Mouse (Mus musculus) mouse trophoblast stem cell (cell line): ENCODE results near the gene Zdhhc17.

Experiments
- in situ Hi-C, 2 experiments: fragments of 300-500 bp; cut with MseI, MboI; formaldehyde crosslinking; loops; 2 replicates in 1 of 2; 3 replicates in 1 of 2; pipeline ENCODE4 v1.15.1; 2025

Gene Zdhhc17

DNA sequence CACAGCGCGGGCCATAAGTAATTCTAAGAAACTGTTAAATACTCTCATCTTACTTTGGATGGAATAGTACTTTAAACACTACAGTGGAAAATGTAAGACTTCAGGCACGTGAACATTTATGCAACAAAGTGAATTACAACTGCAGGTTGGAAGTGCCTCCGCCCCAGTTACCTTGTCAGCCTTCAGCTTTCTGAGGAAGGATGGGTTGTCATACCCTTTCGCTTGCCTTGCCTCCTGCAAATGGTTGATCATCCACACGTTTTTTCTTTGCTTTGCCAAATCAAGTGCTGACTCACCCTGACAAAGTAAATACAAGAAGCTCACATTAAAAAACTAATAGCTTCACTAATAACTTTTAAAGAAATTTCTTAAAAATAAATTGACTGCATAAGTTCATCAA is 49.1 kb downstream of the Zdhhc17 start:
- in situ Hi-C loops: no loop called here

DNA sequence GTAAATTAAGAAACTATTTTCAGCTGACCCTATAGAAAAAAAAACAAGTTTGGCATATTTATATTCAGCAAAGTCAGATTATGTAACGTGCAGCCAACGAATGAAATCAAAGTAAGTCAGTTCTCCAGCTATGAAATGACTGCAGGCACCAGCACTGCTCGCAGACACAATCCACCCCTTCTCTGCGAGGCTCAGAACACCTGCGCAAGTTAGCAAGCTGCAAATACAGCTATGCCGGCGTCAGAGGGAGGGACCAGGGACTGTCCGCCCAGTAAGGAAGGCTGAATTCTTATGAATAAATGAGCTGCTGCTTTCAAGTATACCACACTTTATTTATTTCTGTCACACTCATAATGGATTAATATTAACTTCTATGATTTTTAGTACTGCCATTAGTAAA is 50.2 kb downstream of the Zdhhc17 start:
- in situ Hi-C loops: no loop called here

DNA sequence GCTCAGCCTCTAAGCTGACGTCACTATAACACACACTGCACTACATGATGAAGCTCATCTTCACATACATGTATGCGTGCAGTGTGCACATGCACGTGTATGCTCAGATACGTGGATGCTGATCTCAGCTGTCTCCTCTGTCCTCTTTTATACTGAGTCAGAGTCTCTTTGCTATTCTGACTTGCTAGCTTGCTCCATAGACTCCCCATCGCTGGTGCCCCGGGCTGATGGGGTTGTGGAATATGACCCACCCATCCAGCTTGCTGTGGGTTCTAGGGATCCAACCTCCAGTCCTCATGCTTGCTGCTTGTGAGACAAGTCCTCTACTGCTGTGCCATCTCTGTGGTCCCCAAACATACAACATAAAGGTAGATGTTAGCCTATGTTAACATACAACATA is 51.1 kb downstream of the Zdhhc17 start:
- in situ Hi-C loops: no loop called here

DNA sequence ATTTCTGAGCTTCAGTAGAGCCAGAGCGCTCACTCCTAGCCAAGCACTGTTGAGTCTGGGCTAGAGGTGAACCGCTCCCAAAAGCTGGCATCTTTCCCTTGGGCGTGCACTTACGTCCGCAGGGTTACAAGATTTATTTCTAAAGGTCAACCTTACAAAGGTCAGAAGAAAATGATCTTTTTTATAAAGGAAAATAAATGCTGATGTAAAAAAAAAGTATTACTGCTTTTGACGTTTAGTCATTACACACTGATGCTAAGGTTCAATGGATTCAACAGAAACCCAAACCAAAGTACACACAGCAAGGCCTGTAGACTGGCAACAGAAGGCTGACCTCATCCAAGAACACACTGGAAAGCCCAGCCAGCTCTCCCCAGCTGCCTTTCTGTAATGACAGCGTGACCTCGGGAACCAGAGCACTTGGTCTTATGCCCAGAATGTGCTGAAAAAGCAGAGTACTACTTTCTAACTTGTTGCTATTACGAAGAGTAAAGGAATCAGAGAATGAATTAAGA is 56.9 kb downstream of the Zdhhc17 start:
- in situ Hi-C loops: no loop called here

DNA sequence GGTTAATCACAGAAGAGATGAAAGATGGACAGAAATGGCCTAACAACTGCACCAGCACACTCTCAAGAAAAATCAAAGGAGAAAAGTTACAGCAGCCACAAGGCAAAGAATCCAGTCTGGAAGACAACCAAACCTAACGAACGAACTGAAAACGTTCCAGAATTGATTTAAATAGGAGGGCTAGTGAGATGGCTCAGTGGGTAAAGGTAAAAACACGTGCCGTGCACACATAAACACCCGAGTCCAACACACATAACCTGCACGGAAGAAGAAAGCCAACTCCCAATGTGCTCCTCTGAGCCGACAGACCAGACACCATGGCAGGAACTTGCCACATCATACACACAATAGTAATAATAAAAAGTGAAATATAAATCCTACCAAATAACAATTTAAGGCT is 57.7 kb downstream of the Zdhhc17 start:
- in situ Hi-C loops: no loop called here

DNA sequence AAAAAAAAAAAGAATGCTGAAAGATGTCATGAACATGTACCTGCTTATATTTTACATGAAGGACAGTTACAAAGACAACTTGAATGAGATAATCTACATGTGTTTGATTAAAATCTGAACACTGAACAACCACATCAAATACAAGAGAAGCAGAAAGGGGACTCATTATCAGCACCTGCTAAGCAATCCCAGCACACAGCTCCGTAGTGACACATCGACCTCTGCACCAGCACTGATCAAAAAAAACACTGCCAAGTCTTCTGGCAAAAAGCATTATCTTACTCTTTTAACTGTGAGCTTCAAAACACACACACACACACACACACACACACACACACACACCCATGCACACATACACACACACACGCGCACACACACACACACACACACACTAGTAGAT is 58.2 kb downstream of the Zdhhc17 start:
- in situ Hi-C loops: no loop called here

DNA sequence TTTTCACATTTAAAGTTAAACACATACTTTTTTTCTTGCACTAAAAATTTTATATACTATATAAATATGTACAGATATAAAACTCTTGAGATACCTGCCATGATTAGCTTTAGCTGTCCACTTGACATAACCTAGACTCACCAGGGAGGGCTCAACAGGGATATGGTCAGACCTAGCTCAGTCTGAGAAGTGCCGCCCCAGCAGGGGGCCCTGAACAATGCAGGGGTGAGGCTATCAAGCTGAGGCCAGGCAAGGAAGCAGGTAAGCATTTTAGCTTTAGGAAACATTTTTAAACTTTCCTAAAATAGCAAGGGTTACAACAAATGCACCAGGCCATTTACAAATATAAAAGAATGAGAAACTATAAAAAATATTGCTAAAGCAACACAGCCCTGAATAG is 58.8 kb downstream of the Zdhhc17 start:
- in situ Hi-C loops: no loop called here

DNA sequence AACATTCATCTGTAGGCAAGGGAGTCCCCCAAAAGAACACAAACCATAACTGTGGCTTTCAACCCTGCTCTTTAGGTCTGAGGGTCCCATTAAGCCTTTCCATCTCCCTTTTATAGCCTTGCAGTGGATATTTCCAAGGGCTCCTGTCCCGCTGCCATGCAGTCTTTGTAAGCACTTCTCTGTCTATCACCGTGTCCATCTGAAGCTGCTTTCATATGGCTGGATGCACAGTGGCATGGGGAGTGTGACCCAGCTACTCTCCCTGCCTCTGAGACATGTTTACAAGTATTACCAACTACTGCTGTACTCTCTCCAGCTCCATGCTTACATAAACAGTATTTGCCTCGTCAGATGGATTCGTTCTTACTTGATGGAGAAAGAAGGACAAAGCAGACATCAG is 62.4 kb downstream of the Zdhhc17 start:
- in situ Hi-C loops: no loop called here

DNA sequence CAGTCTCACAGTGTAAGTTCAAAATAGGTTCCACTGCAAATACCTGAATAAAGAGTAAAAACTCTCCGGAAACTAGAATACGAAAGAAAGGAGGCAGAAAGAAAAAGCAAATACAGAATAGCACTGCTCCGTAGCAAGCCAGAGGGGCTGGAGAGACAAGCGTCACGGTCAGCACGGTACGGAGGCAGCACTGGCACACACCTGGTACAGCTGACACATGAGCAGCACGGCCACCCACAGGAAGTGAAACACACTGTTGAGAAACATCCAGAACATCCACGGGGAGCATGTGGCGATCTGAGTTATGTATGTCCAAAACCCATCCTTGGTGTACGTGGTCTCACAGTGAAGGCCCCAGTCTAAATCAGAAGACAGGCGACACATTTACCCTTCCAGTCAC is 64.0 kb downstream of the Zdhhc17 start:
- in situ Hi-C loops: no loop called here

DNA sequence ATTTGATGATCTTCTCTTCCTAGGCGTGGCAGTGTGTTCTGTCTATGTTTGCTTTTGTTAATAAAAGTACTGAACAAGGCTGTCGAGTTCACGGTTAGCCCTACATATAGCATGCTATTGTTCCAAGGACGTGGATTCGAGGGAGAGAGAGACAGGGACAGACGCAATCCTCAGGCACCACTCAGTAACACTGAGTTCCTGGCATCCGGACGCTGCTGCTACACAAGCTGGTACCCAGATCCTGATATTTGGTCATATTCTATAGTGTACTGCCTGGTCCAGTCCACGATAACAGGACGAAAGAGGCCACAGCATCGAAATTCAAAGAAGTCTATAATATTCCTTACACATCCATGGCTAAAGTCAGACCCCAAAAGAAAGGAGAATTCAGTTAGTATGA is 65.8 kb downstream of the Zdhhc17 start:
- in situ Hi-C loops: no loop called here

DNA sequence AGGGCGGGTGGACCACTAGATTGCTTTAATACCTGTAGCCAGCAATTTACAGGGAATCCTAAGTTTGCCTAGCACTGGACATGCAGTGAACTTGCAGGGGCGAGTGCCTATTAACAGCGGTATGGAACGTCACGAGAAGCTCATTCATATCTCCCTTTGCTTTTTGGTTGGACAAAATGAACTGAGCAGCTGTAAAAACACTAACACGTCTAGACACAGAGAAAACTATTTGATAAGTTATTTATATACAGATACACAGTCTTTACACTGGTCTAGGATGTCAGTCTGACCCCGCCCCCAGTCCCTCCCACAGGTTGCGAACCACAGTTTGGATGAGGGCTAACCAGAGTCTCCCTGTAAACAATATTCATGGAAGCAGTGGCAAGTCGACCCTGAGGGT is 67.1 kb downstream of the Zdhhc17 start:
- in situ Hi-C loops: no loop called here

DNA sequence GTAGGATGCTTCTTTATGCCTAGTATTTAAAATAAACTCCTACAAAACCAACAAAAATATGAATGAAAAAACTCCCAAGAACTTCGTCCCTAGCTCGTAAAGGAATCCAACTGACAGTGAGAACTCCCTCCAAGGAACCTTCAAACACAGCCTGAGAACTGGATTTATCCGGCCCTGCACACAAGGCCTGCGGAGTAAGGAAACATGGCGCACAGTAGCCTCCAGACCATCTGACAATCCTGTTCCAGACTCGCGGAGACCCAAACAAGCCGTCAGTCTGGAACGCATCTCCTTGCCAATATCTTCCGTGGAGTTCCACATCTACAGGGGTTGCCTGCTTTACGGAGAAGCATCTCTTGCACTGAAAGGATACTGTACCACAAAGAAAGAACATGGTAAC is 68.0 kb downstream of the Zdhhc17 start:
- in situ Hi-C loops: no loop called here

DNA sequence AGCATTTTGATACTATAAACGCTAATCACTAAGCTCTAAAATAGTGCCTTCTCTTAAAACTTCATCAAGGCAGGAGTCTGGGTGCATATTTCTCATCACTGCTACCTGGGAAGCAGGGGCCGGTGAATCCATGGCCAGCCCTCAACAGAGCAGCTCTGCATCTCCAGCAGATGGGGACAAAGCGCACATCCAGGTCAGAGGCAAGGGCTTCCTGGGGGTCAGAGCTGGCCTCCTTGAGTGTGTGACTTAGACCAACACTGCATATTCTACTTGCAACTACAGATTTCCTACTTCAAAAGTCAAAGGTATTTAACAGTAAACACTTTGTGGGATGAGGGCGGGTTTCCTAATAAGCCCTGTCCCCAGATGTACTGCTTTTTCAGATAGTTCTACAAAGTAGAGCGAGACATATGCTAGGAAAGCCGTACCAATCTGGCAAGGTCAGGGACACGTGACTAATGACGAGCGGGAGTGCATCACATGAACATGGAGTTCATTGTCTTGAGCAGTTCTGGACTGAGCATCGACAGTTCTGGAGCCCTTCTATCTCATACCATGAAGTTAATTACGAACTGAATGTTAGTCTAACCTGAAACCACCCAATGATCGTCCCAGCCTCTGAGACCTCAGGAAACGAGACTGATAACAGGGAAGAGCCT is 69.1 kb downstream of the Zdhhc17 start:
- in situ Hi-C loops: no loop called here

DNA sequence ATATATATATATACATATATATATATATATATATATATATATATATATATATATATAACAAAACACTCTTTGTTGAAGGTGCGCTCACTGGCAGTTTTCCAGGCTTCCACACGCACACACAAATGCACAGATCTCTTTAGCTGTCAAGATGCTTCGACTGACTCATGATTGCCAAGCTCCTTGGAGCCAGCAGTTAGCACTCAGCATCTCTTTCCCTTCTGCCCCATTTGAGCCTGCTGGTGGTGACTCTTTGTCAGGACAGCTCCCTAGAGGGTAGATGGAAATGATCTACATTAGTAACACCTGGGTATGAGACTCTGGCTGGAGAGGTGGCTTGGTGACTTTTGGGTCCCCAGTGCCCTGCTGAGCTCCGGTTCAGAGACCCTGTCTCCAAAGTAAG is 70.2 kb downstream of the Zdhhc17 start:
- in situ Hi-C loops: no loop called here

DNA sequence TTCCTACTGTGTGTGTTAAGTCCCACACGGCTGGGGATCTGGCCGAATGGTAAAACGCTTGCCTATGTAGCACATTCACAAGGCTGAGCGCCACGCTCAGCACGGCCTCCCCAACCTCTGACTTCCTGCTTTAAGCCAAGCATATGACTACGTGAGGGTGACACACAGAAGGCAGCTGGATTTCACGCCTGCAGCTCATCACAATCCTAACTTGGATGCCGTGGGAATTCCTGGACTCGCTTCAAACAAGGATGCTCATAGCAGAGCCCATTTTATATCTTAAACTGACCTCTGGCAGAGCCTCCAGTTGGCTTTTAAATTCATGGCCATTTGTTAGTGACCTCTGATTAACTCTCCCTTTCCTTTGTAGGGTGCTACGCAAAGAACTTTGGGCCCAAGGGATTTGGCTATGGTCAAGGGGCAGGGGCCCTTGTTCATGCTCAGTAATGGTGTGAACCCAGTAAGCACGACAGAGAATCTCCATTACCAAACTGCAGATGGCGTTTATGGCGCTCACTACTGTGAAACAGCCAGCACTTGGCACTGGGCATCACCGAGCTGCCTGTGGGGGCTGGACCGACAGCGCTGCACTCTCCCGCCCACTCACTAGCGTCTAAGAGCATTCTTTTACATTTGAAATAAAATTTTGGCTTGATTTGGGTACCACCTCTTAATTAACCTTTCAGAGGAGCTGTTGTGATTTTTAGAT is 70.9 kb downstream of the Zdhhc17 start:
- in situ Hi-C loops: no loop called here

DNA sequence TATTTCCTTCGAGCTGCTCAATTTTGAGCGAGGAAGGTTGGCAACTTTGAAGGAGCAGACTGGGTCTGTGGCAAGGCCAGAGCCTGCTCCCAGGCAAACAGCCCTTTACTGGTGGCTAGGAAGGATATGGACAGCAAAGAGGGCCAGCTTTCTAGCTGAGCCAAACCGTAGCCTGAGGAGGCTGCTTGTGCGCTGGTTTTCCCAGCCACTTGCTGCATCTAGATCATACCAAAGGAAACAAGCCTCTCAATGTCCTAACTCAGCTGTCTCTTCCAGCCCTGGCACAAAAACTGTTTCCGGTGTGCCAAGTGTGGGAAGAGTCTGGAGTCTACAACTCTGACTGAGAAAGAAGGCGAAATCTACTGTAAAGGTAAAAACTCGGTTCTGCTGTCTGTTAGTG is 71.6 kb downstream of the Zdhhc17 start:
- in situ Hi-C loops: no loop called here

DNA sequence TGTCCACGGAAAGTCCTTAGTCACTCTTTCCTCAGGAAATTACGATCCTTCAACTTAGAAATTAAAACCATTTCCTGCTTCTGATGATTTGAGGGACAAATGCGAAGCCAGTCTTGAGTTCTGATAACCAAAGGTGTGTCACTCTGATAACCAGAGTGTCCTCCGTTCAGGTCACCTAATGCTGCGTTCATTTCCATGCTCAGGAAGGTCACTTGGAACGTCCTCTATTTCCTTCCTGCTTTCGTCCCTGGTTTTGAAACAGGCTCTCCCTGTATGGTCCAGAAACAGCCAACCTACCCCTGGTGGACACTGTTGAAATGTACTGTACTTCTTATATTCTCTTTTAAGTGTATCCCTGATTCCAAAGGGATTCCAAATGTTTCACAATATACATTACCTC is 74.3 kb downstream of the Zdhhc17 start:
- in situ Hi-C loops: no loop called here

DNA sequence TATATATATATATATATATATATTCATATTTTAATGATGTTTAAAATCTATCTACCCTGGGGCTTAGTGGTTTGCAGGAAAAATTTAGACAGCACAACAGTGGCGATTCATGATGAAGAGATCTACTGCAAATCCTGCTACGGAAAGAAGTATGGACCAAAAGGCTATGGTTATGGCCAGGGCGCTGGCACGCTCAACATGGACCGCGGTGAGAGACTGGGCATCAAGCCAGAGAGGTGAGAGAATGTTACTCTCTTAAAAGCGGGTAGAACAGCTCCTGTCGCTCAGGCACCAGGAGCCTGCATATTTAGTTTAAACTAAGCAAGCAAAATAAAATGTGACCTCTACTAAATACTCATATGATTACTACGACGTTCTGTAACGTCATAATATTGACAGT is 74.9 kb downstream of the Zdhhc17 start:
- in situ Hi-C loops: no loop called here

DNA sequence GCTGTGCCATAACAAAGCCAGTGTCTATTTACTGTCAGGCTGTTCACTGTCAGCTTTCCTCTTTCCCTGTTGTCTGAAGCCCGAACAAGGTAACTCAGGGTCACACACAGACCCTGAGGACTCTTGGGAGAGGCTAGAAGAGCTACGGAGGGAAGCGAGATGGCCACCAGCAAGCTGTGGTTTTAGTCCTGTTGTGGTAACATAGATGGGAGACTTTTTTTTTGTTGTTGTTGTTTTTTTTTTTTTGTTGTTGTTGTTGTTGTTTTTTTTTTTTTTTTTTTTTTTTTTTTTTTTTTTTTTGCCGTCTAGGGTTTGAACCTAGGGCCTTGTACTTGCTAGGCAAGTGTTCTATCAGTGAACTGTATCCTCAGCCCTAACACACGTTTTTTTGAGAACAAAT is 76.4 kb downstream of the Zdhhc17 start:
- in situ Hi-C loops: no loop called here

DNA sequence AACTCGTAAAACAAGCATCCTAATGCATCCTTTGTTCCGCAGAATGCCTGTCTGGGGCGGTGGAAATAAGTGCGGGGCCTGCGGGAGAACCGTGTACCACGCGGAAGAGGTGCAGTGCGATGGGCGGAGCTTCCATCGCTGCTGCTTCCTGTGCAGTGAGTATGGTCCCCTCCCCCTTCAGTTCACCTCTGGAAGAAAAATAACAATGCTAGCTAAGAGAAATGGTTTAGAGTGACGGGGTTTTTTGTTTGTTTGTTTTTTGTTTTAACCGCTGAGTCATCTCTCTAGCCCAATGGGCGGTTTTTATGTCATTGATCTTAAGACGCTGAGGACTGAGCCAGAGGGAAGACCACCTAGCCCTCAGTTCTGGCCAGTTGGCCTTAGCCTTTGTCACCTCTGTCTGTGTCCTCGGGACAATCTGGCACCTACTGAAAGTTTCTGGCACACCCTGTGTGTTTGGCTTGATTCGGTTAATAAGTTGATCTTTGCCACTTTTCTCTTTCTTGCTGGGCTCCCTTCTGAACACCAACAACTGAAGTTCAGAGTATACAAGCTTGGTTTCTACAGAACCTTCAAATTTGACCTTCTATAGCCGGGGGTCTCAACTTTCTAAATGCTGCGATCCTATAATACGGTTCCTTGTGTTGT is 77.9 kb downstream of the Zdhhc17 start:
- in situ Hi-C loops: no loop called here

DNA sequence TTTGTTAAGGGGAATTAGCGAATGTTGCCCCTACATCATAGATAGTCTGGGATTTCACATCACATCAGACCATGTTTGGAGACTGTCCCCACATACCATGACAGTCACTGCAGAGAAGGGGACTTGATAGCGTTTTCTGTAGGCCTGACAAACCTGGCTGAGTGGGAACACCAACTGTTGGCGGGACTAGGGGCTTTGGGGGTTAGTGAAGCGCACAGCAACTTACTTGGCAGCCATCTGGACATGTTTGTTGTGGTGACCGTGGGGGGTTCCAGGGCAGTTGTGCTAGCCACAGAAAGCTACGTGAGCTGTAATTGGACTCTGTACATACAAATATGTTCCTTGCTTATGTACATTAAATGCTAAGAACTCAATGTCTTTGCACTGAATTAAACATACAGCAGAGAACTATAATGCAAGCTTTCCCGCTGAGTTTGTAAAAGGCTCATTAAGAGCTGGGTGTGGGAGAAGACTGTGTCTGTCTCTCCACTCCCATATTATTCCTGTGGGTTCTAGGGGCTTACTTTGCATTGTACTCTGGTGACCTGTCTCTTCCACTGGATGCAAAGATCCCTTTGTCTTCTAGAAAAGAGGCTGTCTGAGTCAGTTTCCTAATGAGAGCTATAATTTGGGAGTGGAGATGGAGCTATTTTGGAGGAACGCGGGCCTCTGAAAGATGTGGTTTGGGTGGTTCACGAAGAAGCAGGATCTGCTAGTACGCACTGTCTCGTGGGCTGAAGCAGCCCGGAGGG is 78.6 kb downstream of the Zdhhc17 start:
- in situ Hi-C loops: no loop called here

DNA sequence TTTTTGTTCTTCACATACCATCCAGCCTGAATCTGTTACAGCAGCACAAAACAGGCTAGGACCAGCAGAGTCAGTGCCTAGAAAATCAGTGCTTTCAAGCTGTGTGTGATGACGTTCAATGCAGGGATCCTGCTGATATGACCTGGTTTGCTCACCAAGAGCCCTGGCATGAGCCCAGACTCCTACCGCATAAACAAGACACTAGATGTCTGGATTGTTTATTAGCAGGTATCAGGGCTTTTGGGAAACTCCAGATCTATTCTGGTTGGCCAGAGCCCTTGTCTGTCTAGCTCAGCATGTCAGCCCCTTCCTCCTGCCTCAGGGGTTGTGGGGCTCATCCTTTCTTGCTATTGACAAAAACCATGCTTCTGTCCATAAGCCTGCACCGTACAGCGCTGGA is 80.2 kb downstream of the Zdhhc17 start:
- in situ Hi-C loops: no loop called here
